Mouse (Mus musculus): ENCODE data around the gene Uhrf2.
"Not testable (repeated sequence)": the region's sequence is repeated elsewhere in the genome, so short reads cannot be mapped to it uniquely, and the experiment has no call there.

The Uhrf2 gene

DNA sequence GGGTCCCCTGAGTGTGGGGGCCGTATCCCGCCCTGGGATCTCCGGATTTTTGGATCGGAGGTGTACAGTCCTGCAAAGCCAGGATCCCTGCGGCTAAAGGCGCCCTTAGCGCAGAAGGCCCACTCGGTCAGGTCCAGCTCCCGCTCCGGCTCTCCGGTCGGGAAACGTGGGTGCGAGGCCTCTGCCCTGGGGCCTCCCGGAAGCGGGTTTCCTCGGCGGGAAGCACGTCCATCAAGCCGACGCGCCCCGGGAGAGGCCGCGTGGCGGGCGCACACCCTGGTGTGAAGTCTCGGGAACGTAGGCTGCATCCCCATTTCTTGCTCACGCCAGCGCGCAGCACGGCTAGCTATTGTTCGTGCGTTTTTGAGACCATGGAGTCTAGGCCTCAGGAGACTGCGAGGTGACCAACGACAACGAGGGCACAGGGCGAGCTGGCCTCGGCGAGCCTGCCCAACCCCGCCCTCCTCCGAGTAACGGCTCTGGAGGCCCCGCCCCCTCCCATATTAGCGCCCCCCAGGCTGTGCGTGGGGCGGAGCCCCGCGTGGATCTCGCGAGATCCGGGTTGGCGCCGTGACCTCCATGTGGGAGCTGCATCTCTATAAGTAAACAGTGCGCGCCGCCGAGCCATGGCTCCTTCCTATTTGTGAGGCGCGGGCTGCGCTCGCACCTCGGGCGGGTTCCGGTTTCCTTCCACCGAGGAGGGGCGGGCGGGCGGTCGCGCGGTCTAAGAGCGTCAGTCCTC is at the start of gene Uhrf2:
Gene Uhrf2 (plus strand): TSS at position 620 of the 742 bp plus-strand sequence.
- DNase-seq (ENCODE audit: low spot score in 2 of 2): peak; percentile 95 to 97

DNA sequence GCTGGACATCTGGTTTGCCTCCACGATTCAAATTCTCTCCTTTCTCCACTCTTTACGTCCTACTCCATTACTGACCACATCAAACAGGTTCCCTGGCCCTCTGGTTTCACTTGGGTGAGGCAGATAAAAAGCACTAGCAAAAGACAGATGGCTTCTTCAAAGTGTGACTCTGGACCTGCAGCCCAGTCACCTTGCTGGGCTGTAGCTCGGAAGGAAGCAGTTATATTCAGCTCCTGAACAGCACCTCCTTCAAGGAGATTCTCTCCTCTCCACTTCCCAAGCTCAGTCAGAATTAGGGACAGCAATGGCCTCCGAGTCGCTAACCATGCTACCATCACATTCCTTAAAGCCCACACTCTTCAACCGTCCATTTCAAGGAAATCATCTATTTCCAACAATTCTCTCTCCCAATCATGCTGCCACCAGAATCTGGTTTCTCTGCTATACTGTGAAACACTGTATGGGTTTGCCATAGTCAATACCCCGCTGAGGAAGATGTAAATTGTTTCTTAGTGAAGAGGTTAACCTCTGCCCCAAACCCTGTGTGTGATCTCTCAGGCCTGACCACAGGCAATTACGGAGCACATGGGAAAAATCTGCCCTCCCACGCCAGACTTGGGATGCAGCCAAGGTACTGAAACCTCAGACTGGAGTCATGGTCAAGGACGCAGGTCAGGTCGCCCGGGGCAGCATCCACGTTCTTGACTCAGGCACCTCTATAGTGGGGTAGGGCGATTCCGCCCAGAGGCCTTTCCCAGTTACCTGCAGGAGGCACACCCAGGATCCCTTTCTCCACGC is 45.9 kb upstream of the Uhrf2 start:
- DNase-seq (ENCODE audit: low spot score in 2 of 2): peak in 1 of 2 experiments; percentile 9

DNA sequence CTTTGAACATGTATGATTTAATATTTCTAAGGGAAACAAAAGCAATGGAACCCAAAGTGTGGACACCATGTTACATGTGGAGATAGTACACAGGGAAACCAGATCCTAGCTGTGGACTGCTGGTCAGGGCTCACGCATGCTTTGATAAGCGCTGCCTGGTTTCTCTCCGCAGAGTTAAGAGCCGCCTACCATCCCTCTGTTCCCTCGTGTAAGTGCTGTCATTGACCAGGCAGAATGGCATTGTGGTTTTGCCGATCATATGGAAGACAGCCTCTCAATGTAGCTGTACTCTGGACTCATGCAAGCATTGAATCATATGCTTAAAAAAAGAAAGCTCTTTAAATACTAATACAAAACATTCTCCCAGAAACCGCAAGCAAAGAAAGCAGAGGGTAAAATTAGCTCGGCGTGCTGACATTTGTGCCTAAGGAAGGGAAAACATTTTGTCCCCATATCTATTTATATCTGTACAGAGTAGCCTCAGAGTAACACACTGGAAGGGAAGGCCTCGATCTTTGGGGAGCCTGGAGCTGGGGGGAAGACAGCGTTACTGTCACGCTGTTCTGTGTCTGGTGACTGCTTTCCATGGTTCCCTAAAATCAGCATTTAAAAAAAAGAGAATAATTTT is 43.7 kb upstream of the Uhrf2 start:
- no peak for DNase-seq (ENCODE audit: low spot score in 2 of 2)

DNA sequence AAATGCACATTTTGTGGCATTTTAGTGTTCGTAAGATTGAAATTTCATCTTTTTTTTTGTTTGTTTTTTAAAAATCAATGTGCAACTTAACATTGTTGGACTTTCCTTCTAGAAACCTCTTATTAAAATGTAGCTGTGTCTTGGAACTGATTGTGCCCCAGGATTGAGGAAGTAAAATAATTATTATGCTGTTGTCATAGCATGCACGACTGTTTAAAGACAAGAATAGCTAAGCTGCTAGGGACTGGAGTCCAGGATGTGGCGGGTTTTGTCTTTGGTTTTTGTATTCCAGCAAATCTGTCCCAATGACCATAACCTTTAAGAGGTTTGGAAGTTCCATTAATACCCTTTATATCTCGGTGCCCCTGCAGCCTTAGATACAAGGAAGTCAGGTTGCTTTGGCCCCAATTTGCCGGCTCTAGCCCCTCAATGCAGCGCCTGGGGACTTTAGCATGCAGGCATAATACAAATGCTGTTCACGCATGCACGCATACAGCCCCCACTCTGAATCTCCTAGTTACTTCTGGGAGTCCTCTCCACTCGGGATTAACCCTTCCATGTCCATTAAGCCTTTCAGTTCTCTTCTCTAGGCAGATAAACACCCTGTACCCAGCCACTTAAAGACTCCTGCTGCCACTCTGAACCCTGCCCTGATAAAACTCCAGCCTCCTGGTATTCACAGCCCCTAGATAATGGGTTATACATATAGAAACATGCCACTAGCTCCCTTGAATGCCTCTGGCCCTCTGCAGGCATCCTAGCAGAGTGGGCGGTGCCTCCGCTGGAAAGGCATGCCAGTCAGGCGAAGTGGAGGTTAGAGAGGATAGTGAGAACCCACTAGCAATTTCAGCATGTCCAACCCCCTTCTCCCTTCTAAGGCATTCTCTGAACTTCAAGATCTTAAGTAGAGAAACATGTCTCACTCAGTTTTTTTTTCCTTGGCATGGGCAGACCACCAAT is 29.6 kb upstream of the Uhrf2 start:
- no peak for DNase-seq (ENCODE audit: low spot score in 2 of 2)

DNA sequence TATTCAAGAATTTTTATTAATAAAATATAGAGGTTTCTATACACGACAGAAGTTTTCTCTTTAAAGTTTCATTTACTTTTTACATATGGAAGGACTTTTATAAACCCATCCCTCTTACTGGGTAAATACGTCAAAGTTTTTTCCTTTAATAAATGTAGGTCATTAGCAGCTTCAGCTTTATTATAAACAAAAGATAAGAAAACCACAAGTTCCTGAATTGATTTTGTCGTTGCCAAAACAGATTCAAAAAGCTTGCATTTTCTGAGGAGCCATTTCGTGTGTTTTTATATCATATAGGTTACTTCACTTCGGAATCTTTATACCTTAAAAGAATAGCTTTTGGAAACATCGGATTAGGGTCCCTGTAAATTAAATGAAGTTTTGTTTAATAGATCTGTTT is 28.8 kb upstream of the Uhrf2 start:
- no peak for DNase-seq (ENCODE audit: low spot score in 2 of 2)

DNA sequence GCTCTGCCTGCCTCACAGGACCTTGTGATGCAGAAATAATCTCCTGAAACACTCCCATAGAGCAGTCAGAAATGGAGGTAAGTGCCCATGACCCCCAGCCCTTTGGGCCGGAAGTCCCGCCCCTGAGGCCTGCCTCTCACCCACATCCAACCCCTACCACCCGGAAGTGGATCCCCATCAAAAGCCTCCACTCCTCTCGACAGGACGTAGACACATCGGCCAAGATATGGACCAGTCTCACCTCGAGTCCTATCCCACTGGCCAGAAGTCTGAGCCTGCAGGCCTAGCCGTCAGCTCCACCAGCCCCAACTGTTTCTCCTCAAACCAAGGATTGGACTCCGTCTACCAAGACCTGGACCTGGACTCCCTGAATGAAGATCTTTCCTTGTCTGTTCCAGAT is 26.7 kb upstream of the Uhrf2 start, which contains the start of gene Trpd52l3:
Gene Trpd52l3 (plus strand): TSS at position 170 of the 400 bp plus-strand sequence.
- DNase-seq (ENCODE audit: low spot score in 2 of 2): no peak

DNA sequence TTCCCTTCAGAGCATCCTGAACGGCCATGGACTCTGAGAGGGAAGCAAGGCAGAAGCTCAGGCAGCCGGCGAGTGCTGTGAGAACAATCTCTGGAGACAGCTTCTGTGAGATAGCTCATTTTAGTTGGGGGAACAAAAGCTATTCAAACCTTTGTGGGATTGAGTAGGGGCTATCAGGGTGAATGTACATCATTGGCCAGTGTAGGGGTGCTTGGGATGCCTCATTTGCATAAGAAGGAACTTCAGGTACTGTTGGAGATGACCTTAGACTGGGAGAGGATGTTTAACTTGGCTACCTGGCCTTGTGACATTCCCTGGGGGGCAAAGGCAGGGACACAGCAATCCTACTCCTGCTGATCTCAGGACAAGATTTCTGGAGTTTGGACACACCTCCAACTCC is 23.9 kb upstream of the Uhrf2 start:
- no peak for DNase-seq (ENCODE audit: low spot score in 2 of 2)

DNA sequence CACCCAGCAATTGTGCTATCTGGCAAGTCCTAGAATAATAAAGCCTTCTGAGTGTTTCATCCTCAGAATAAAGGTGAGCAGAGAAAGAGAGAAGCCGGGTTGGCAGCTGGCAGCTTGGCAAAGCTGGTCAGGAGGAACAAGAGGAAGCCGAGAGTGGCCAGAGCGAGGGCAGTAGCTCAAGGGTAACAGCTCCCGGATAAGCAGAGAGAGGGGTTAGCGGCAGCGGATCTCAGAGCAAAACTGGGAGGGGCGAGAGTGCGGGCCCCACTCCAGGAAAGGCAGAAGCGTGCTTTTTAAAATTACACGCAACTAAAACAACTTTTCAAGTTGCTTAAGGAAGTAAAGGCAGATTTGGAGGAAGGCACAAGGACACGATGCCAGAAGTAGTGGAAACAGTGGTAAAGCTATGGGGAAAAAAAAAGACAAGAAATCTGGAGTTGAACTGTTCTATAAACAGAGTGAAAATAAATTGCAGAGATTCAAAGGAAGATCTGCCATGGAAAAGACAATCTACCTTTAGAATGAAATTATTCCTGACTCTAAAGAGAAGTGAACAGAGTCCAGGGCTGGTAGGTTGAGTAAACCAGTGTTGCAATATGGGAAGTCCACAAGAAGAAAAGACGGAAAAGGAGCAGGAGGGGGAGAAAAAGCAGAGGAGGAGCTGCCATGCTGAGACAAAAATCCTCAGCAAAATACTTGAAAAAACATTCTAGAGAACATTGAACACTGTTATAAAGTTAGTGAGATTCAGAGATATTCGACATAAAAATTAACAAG is 19.6 kb upstream of the Uhrf2 start:
- no peak for DNase-seq (ENCODE audit: low spot score in 2 of 2)

DNA sequence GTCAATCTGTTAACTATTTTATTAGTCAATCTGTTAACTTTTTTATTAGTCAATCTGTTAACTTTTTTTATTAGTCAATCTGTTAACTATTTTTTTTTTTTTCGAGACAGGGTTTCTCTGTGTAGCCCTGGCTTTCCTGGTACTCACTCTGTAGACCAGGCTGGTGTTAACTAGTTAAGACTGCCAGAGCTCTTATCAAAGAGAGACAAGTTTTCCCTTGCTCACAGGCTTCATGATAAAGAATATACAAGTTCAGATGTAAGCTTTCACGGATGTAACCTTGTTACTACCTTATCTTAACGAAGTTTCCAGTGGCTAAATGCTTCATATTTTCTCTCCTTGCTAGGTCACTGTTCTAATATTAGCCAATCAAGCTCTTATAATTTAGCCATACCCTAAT is 16.0 kb upstream of the Uhrf2 start:
- no peak for DNase-seq (ENCODE audit: low spot score in 2 of 2)

DNA sequence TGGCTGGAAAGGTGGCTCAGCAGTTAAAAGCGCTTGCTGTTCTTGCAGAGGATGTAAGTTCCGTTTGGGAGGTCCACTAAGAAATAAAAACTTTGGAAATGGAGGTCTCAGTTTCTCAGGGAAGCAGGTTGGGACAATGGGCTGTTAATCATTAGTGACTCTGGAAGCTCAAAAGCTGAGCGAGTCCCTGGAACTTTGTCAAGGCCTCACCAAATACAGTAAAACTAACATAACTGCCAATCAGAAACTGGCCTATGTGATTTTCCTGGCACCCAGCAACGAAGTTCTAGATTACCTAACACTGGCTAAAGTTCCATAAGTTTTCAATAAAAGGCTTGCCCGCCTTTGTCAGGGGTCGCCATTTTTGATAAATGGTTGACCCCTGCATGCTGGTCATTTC is 14.2 kb upstream of the Uhrf2 start:
- no peak for DNase-seq (ENCODE audit: low spot score in 2 of 2)

DNA sequence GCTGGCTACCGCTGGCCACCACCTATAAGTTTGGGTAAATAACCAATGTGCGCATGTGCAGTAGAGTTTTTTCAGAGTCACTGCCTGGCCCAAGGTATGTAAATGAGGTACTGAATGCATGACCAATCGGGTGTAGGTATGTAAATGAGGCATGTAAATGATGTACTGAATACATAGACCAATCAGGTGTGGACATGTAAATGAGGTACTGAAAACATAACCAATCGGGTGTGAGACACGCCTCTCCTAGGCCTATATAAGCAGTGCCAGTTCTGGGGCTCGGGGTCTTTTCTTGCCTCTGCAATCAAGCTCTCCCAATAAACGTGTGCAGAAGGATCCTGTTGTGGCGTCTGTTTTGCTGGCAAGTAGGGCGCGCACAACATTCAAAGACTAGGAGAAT is 6.9 kb upstream of the Uhrf2 start:
- DNase-seq (ENCODE audit: low spot score in 2 of 2): not testable (repeated sequence)

DNA sequence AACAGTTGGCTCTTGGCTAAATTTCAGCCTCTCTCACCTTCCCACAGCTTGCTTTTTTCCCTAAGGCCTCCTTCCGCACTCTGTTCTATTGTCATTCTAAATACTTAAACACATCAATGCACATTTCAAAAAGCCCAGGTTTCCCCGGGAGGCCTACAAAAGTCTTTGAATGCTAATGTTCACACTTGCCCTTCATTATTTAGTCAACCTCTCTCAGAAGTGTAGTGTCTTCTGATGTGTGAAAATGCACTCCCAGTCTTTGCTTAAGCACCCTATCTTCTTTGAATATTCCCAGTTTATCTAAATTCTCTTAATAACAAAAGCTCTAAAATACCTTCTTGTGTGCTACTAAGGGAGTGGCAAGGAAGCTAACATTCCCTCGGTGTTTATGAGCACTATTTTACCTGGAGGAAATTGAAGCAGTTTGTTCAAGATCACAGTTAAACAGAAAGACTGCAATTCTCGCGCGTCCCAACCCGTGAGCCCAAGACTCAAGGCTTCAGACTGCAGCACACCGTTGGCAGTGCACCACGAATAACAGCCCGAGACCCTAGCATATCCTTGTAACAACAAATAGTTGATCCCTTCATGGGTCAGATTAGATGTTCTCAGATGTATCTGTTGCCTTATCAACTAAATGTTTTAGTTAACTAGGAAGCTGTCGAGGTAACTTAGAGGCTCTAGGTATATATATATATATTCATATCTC is 1.2 kb upstream of the Uhrf2 start:
- no peak for DNase-seq (ENCODE audit: low spot score in 2 of 2)

DNA sequence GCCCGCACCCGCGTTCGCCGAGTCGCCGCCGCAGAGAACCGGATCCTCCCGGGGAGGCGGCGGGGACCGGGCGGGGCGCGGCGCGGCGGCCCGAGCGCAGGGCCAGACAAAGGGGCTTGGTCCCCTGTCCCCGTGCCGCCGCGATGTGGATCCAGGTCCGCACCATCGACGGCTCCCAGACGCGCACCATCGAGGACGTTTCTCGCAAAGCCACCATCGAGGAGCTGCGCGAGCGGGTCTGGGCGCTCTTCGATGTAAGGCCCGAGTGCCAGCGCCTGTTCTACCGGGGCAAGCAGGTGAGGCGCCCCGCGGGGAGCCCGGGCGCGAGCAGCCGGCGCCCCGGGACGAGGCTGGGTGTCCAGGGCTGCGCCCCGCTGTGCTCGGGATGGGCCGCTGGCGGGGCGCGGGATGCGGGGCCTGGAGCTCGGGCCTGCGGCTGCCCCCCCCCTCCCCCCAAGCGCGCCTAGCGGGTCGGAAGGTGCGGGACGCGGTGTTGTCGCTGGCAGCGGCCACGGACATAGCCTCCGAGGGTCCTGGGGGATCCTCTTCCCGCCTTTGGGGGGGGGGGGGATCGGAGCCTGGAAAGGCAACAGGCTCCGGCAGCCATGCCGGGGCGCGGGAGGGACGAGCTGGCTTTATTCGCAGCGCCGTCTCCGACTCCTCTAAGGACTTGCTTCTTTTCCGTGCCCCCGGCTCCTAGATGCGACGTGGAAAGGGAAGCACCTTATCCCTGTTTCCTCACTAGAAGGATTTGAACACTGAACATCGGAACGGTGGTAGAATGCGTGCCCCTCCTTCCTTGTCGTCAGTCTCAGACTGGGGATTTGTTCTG is 539 bp downstream of the Uhrf2 start:
- no peak for DNase-seq (ENCODE audit: low spot score in 2 of 2)

DNA sequence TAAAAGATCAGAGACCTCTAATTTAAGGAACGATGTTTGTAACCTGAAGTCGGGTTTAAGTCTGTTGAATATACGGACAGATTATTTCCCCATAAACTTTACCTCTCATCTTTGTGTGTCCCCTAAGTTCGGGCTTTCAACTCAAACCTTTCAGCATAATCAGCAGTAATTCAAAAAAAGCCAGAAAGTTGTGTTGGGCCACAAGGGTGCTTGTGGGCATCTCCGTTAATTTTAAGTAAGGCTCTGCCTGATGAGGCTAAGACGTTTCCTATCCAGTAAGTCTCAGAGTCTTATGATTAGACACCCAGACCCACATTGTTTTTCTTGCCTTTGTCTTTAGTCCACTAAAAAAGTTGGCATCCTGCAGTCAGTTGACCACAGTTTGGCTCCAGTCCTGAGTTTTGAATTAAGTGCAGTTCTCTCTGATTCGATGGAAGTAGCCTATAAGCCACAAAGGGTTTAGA is 1.2 kb downstream of the Uhrf2 start:
- no peak for DNase-seq (ENCODE audit: low spot score in 2 of 2)

DNA sequence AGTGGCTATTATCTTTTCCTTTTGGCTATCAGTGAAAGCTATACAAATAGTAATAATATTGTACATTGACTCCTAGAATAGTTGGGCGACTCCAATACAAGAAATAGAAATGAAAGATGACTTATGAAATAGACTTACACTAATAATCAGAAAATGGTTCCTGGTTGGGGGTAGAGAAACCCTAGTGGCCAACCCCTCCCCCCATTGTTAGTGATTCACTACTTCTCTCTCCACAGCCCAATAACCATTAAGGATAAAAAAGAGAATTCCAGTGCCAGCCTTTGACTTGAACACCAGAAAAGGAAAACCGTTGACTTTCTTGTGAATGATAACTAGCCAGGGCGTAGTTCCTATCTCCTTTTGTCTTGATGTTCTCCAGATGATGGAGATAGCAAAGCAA is 1.9 kb downstream of the Uhrf2 start:
- no peak for DNase-seq (ENCODE audit: low spot score in 2 of 2)

DNA sequence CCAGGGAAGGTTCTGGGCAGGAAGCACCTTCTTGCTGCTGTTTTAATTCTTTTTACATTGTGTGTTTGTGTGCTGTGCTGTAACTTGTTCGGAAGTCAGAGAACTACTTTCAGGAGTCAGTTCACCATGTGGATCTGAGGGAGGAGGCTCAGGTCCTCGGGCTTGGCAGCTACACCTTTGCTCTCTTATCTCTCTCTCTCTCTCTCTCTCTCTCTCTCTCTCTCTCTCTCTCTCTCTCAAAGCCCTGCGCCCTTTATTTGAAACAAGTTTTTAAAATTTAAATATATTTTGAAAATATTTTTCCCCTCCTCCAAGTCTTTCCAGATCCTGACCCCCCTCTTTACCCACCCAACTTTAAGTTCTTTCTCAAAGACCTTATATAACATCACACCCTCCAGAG is 5.0 kb downstream of the Uhrf2 start:
- DNase-seq (ENCODE audit: low spot score in 2 of 2): no peak

DNA sequence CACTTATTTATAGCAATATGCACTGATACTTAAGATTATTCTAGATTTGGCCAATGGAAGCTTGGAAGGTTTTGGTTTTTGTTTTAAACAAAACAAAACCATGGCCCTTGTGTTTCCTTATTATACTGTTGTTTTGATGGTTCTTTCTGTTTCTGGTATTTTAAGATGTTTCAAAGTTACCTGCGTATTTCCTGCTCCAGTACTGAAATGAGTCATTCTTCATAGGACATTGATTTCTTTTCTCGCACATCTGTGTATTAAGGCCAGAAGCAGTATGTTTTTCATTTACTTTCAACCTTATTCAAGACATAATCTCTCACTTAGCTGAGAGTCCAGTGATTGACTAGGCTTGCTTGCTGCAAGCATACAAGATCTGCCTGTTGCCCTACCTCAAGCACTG is 13.4 kb downstream of the Uhrf2 start:
- DNase-seq (ENCODE audit: low spot score in 2 of 2): no peak

DNA sequence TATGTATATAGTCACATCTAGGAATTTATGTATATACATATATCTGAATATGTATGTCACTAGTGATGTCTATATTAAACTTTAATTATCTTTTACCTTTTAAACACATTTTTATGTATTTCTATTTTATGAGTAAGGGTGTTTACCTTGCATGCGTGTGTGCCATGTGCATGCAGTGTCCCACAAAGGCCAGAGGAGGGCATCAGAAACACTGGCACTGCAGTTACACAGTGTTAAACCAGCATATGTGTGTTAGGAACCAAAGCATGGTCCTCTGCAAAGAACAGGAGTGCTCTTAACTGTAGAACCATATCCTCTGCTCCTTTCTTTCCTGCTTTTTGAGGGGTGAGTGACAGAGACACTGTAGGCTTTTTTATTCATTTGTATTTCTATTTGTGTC is 14.3 kb downstream of the Uhrf2 start:
- no peak for DNase-seq (ENCODE audit: low spot score in 2 of 2)

DNA sequence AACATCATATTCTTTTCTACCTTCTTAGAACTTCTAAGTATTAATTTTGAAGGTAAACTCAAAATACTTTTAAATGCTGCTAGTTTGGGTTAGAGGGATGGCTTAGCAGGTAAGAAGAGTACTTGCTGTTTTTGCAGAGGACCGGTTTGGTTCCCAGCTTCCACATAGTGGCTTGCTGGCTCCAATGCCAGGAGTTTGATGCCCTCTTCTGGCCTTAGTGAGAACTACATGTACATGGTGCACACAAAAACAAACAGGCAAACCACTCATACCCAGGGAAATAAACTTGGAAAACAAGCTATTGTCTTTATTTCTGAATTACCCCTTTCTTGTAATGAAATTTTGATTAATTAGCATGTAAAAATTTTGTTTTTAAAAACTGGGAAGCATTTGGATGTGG is 15.5 kb downstream of the Uhrf2 start:
- no peak for DNase-seq (ENCODE audit: low spot score in 2 of 2)

Measured in urinary bladder, postnatal 36 days (tissue).